Mouse (Mus musculus): ENCODE results near the gene Cdc26. TPM values are rescaled to one million over a fixed set of nuclear protein-coding genes. Genes with fewer than 3 reads are reported as not detected.

The Cdc26 gene
- polyA plus RNA-seq, 1 experiment: 7.5 TPM

DNA sequence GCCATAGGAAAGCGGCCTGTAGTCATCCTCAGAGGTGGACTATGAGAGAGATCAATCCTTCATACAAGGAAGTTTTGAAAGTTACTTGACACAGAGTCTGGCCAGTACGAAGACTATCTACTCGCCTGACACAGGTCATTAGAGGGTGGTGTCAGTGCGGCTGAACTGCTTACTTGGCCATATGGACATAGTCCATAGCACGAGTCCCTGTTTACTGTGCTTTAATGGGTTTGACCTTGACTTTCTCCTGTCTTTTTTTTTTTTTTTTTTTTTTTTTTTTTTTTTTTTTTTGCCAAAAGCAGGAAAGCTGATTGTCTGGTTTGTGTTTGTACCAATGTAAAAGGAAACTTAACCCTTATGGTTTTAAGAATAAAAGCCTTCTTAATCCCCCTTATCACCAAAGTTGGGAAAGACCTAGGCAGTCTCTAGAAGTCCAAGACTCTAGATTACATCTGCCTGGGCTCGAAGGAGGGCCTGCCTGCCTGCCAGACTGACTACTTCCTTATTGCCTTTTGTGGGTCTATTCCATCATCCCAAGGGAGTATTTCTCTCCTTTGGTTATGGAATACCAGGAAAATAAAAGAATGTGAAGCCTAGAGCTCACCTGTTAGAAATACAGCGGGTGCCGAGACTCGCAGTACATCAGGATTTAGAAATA lies 28.6 kb downstream of the Cdc26 start:
- TF ChIP-seq GATA1 (IDR thresholded peaks at IDR 0.05; ENCODE audit: low read length): no peak

DNA sequence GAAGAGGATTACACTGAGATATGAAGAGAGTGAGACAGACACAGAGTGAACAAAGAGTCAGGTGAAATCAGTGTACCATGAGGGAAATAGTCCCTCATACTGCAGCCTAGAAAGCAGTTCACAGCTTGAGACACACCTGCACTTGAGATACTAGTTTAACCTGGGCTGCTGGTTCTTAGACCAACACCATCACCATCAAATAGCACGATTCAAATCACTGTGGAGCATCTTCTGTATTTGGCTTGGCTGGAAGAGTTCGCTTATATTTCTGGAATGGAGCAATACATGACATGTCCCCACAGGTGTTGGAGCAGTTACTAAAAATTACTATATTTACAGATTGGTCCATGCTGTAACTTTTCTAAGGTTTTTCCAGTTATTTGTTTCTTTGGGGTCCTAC lies 32.3 kb downstream of the Cdc26 start:
- no peak for TF ChIP-seq GATA1 (IDR thresholded peaks at IDR 0.05; ENCODE audit: low read length)

DNA sequence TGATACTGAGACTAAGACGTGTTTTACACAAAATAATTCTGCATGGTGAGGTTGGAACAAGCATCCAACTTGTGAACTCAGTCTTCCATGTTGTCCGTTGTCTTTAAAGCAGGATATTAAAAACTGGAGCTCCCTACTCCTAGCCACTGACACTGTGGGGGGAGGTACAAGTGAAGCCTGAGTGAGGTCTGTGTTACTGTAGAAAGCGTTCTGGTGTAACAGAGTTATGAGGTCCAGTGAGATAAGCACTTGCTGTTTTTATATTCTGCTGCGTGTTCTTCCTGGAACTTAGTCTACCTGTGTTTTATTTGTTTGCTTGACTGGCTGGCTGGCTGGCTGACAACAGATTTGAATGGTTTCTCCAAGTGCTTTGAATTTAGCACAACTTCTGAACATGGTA lies 34.1 kb downstream of the Cdc26 start:
- no peak for TF ChIP-seq GATA1 (IDR thresholded peaks at IDR 0.05; ENCODE audit: low read length)

DNA sequence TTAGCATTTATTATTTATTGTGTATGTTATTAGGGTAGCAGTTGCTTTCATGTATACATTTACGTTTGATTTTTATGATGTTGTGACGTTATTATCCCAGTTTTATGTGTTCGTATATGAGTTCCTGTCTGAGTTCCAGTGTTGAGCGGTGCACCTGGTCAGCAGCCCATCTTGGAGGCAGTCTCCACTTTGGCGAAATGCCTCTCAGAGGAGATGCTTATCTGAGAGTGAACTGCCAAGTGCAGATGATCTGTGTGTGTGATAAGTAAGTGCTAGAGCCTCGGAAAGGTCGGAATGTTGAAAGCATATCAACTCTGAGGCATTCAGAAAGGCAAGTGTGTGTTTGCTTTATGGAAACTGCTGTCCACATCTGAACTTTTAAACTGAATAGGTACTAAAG lies 34.8 kb downstream of the Cdc26 start:
- TF ChIP-seq GATA1 (IDR thresholded peaks at IDR 0.05; ENCODE audit: low read length): no peak

DNA sequence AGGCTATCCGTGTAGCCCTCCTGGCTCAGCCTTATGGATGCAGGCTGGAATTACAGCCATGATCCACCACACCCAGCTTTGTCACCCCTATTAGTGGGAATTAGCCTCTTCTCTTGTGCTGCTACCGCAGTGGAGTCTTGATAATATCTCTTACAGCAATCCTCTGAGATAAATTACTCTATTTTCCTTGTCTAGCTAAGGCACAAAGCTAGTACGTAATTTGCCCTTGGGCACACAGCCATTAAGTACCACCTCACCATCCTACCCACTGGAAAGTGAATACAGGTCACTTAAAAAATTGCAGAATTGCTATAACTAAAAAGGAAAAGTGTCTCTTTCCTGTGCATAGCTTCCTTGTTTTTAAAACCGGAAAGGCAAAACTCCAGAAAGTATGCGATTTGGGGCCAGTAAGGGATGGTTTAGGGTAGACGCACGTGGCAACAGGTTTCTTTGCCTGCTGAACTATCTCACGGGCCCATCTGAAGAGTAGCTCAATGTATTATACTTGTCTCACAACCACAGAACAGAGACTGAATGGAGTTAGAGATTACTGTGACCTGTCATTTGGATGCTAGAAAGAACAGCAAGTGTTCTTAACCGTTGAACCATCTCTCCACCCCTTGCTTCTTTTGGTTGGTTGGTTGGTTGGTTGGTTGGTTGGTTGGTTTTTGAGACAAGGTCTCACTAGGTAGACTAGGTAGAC lies 35.5 kb downstream of the Cdc26 start:
- peak; percentile 46 for TF ChIP-seq GATA1 (IDR thresholded peaks at IDR 0.05; ENCODE audit: low read length)

DNA sequence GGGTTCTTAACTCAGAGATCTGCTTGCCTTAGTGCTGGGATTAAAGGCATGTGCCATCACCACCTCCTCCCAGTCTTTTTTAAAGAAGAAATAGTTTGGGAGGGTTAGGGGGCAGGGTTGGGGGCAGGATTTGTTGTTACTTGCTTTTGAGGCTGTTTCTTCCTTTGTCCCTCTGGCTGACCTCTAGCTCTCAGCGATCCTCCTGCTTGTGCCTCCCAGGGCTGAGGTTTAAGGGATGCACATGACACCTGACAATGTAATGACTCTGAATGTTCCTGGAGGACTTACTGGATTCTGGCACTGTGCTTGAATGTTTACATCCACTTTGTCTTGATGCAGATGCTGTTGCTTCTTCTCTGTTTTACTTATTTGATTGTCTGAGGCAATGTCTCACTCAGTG lies 36.0 kb downstream of the Cdc26 start:
- no peak for TF ChIP-seq GATA1 (IDR thresholded peaks at IDR 0.05; ENCODE audit: low read length)

DNA sequence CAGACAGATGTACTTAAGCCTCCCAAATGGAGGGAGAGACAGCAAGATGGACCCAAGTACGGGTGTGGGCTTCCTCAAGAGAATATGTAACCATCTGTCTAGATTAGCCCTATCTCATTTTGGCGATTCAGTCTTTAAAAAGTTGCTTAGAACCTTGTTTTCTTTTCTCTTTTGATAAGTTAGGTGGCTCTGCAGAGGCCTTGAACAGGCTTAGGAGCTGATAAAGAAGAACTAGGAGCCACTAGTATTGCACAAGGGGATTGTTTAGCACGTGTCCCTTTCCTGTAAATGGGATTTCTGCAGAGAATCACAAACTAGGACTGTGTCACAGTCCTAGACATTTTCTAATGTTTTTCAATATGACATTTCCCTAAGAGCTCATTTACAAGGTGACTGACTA lies 39.4 kb downstream of the Cdc26 start:
- peak; percentile 14 for TF ChIP-seq GATA1 (IDR thresholded peaks at IDR 0.05; ENCODE audit: low read length)

DNA sequence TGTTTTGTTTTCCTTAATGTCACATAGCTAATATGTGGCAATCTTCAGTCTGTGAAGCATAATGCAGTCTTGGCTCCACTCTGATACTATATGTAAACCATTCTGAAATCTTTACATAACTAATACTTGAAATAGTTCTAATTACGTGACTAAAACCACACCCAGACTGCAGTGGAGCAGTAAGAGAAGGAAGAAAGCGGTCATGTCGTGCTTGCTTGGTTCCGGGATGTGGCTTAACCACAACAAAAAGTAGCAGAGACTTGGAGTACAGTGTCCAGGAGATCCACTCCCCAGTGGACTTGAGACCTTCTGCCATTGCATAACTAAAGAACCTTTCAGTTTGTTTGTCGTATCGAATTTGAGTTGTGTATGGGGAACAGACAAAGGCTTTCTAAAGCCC lies 40.9 kb downstream of the Cdc26 start:
- no peak for TF ChIP-seq GATA1 (IDR thresholded peaks at IDR 0.05; ENCODE audit: low read length)

DNA sequence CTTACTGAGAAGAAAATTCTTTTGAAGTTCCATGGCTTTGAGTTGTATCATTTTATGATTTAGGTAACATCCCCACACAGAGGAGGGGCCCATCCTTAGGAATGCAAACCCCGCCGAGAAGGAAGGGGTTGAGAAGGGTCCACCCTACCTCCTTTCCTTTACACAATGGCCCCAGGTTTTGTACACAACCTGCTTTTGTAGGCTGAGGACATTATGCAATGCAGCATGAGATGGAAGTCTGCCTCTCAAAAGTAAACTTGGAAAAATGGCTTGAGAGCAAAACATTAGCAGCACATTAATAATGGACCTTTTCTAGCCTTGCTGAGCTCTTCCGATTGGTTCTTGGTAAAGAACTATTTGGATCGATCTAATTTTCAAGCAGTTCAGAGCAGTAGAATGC lies 42.2 kb downstream of the Cdc26 start:
- no peak for TF ChIP-seq GATA1 (IDR thresholded peaks at IDR 0.05; ENCODE audit: low read length)

DNA sequence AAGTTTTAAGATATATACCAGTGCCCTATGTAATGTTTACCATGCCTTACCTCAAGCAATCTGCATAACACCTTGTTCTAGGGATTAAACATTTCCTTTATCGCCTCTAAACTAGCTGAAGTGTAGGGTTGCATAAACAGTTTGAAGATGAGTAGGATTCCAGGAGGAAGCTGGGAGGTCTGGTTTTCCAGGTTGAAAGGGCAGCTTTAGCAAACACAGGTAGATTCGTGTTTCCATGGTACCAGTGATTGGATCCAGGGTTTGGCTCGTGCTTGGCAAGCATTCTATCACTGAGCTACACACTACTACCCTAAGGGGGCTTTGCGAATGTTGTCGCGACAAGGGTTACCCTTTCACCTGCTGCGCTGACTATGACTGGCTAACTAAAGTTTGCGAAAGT lies 44.1 kb downstream of the Cdc26 start:
- no peak for TF ChIP-seq GATA1 (IDR thresholded peaks at IDR 0.05; ENCODE audit: low read length)

DNA sequence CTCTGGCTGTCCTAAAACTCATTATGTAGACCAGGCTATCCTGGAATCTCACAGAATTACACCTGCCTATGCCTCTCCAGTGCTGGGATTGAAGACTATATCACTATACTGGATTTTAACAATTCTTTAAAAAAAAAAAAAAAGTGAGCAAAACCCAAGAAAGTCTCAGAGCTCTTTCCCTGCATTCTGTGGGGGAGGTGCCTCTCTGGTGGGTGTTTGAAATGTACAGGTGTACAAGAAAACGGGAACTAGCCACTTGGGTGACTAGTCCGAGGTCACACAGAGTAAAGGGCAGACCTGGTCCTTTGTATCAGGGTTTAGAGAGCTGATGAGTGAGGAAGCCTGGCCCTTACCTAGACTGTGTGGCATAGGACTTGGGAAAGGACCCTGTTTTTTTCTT lies 46.0 kb downstream of the Cdc26 start:
- TF ChIP-seq GATA1 (IDR thresholded peaks at IDR 0.05; ENCODE audit: low read length): no peak

DNA sequence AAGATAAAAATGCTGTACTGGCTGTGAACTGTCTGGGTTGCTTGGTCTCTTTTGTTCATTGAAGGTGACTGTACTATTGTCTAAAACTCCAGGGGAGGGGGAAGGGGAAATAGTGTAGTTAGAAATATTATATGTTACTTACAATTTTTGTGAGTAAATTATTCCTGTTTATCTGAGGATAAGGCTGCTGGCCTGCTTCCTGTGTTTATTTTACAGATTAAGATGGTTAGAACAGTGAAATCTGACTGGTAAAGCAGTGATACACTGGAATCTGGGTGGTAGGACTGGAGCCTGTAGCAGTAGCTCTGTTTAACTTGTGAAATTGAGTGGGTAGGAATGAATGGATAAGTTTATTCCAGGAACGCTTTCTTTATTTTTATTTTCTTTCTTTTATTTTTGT lies 46.4 kb downstream of the Cdc26 start:
- no peak for TF ChIP-seq GATA1 (IDR thresholded peaks at IDR 0.05; ENCODE audit: low read length)

DNA sequence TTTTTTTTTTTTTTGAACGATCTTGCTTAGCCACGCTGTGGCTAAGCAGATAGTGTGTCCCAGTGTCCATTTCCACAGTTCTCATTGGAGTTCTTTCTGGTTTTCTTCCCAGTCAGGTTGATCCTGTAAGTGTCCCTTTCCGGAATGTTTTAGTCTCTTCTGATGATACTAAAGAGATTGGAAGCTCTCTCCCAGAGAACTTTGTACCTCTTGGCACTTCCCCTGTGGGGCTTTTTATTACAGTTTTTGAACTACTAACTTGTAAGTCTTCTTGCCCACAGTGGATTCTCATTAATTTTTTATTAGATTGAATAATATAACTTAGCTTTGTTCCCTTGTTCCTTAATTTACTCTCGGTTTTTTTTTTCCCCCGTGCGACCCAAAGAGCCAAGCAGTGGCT lies 46.9 kb downstream of the Cdc26 start:
- TF ChIP-seq GATA1 (IDR thresholded peaks at IDR 0.05; ENCODE audit: low read length): no peak

DNA sequence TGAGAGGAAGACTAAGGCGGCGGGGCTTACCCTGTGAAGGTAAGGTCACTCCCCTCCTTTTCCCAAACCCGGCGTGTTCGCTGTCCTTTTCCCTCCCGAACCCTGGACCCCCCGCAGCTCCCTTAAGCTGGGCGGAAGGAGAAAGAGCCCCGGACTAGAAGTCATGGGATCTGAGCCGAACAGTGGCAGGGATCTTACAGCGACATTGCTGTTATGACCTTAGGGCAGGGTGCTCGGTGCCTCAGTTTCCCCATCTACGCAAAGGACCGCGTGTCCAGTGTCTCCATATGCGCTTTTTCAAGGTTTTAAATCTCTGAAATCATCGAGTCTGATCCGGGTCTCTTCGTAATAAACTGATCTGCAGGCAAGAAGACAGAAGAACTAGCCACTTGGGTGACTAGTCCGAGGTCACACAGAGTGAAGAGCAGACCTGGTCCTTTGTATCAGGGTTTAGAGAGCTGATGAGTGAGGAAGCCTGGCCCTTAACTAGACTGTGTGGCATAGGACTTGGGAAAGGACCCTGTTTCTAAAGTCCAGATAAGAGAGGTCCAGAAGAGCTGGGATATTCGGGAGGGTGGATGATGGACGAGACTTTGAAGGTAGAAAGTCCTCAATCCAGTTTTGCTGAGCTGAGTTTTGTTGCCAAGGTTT lies 47.5 kb downstream of the Cdc26 start:
- no peak for TF ChIP-seq GATA1 (IDR thresholded peaks at IDR 0.05; ENCODE audit: low read length)

DNA sequence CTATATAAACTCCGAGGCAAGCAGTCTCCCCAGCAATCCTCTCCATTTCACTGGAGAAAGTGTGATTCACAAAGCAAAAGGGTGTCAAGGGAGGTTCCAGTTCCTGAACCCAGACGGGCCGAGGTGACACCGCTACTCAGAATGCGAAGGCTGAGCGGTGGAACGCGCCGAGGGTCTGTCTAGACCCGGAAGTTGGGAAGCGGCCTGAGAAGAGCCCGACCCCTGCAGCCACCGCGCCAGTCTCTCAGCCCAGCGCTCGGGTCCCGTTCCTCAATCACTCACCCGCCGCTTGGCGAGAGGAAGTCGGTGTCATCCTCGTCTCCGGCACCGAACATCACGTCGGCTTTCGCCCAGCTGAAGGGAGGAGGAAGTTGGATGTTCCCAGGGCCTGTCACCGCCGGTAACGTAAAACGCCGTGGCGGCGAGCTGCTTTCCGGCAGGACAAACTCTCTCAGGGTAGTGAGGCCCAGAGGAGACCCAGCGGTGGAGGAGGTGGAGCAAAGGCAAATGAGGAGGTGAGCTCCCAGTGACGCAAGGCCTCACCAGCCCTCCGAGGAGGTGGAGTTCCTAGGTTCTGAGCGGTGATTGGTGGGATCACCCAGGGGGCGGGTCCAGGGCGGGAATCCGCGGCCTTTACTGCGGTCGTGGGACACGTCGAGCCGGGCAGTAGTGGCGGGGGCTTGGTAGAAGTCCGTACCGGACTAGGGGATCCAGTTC lies 48.2 kb downstream of the Cdc26 start, which contains the start of the genes Fkbp15 and Slc31a1:
Gene Fkbp15, minus strand, starts transcription at position 461 of the 717 bp plus-strand sequence.
Gene Slc31a1, plus strand, starts transcription at position 640 of the 717 bp plus-strand sequence.
- TF ChIP-seq GATA1 (IDR thresholded peaks at IDR 0.05; ENCODE audit: low read length): no peak

DNA sequence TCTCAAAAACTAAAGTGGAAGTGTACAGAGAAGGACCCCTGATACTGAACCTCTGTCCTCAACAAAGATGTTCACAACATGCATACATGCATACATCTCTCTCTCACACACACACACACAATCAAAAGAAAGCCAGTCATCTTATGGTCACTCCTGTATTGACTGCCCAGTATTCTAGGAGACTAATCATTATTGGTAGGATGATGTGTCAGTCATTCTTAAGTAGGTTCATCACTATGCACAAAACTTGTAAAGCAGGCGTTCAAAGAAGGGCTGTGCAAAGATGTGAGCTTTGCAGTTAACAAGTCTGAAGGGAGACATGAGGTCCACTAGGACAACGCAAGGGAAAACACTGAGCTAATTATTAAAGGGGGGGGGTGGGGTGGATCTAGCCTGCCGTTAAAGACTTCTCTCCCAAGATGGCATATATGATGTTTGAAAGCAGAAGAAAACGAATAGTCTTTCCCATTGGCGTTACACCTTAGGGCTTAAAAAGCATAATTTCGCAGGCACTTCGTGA lies 49.1 kb downstream of the Cdc26 start:
- TF ChIP-seq GATA1 (IDR thresholded peaks at IDR 0.05; ENCODE audit: low read length): no peak
